Mouse (Mus musculus) intestine, postnatal 0 days (tissue): ENCODE measurements at regions not wholly inside any gene's neighbourhood (a gene's known extent, or its start where the extent isn't known, plus 50 kb on each side); places are given as distances from the start of the nearest gene placed in this dataset.

Source experiments
- ATAC-seq: fragments of 200-750 bp; cut with Nextera tagmentation; 2 replicates; pipeline ENCODE4 v1.8.0; 2017; ENCODE audit warnings: mild to moderate bottlenecking, moderate TSS enrichment, moderate library complexity
- H3K27ac ChIP-seq: fragments of 300-500 bp; sonication (generic); 2 replicates; pipeline ENCODE4 v1.5.1; 2014; ENCODE audit warnings: mild to moderate bottlenecking, low read depth, low read length, moderate library complexity
- H3K27me3 ChIP-seq: fragments of 300-500 bp; sonication (generic); replicated peaks from 2 replicates; pipeline ENCODE4 v1.6.1; 2014; ENCODE audit warnings: low read length, mixed read lengths; ENCODE audit not compliant: control insufficient read depth, insufficient read depth
- H3K36me3 ChIP-seq: fragments of 300-500 bp; sonication (generic); 2 replicates; pipeline ENCODE4 v1.6.1; 2014; ENCODE audit warnings: mild to moderate bottlenecking, moderate library complexity; ENCODE audit not compliant: control insufficient read depth, insufficient read depth
- H3K4me1 ChIP-seq: fragments of 300-500 bp; sonication (generic); replicated peaks from 2 replicates; pipeline ENCODE4 v1.6.1; 2014; ENCODE audit warnings: antibody characterized with exemption, low read length, mixed read lengths; ENCODE audit not compliant: control insufficient read depth, insufficient read depth
- H3K4me2 ChIP-seq: fragments of 300-500 bp; sonication (generic); replicated peaks from 2 replicates; pipeline ENCODE4 v1.6.1; 2014; ENCODE audit warnings: low read depth, mild to moderate bottlenecking, moderate library complexity
- H3K4me3 ChIP-seq: fragments of 300-500 bp; sonication (generic); 2 replicates; pipeline ENCODE4 v1.5.1; 2014; ENCODE audit warnings: low read depth, low read length
- H3K9ac ChIP-seq: fragments of 300-500 bp; sonication (generic); 2 replicates; pipeline ENCODE4 v1.6.1; 2014; ENCODE audit warnings: mild to moderate bottlenecking, low read depth, low read length
- H3K9me3 ChIP-seq: fragments of 300-500 bp; sonication (generic); 2 replicates; pipeline ENCODE4 v1.6.1; 2016; ENCODE audit warnings: mixed run types; ENCODE audit not compliant: control insufficient read depth
- CTCF ChIP-seq: sonication (generic); IDR thresholded peaks from 2 replicates; pipeline ENCODE4 v1.5.1; 2016; ENCODE audit warnings: low read depth, mild to moderate bottlenecking, control low read depth, antibody characterized with exemption, moderate library complexity
- WGBS: fragments of 180-500 bp; shearing (Covaris S2); extraction: QIAGEN DNeasy Blood & Tissue Kit; methylation state at CpG from one replicate; pipeline ENCODE4 v1.1.7; 2014; 5-methylcytosine and 5-hydroxymethylcytosine counted together

GRCm38 (mm10) chrX:7474831-7475230 lies 98.6 kb upstream of the Foxp3 start:
- H3K27me3 ChIP-seq = no peaks in the 10 kb centered on the region
- 71% methylated on average over 2 of the region's 2 CpGs for WGBS
- H3K9me3 ChIP-seq = no peaks in the 10 kb centered on the region
- H3K4me2 ChIP-seq = no peak overlapping the region
- H3K36me3 ChIP-seq = no peaks in the 10 kb centered on the region
- no peaks in the 10 kb centered on the region for H3K4me1 ChIP-seq
- no peak overlapping the region for H3K4me3 ChIP-seq
- ATAC-seq = no peak
- H3K9ac ChIP-seq = no peak overlapping the region
- TF ChIP-seq CTCF = no peak
- no peak overlapping the region for H3K27ac ChIP-seq

GRCm38 (mm10) chrX:7473814-7474213 lies 98.2 kb upstream of the Usp27x start:
- Histone ChIP-seq H3K27ac (no peak overlapping the region), H3K9ac (no peak overlapping the region), H3K27me3 (no peaks in the 10 kb centered on the region), H3K4me2 (no peak overlapping the region), H3K9me3 (no peaks in the 10 kb centered on the region), H3K4me3 (no peak overlapping the region), H3K36me3 (no peaks in the 10 kb centered on the region), H3K4me1 (no peaks in the 10 kb centered on the region)
- peak; percentile 73 for TF ChIP-seq CTCF
- 23% methylated on average over 2 of the region's 2 CpGs for WGBS
- no peak for ATAC-seq

GRCm38 (mm10) chrX:7469801-7470200 lies 94.2 kb upstream of the Usp27x start:
- Histone ChIP-seq H3K4me2 (no peak overlapping the region), H3K36me3 (no peaks in the 10 kb centered on the region), H3K27ac (no peak overlapping the region), H3K4me1 (no peaks in the 10 kb centered on the region), H3K4me3 (no peak overlapping the region), H3K9ac (no peak overlapping the region), H3K27me3 (no peaks in the 10 kb centered on the region), H3K9me3 (no peaks in the 10 kb centered on the region)
- no peak for ATAC-seq
- 90% methylated on average over 1 of the region's 1 CpGs for WGBS
- no peak for TF ChIP-seq CTCF

- Histone ChIP-seq H3K9ac (no peak overlapping the region), H3K9me3 (no peaks in the 10 kb centered on the region), H3K27me3 (no peaks in the 10 kb centered on the region), H3K4me2 (no peak overlapping the region), H3K4me3 (no peak overlapping the region), H3K36me3 (no peaks in the 10 kb centered on the region), H3K4me1 (no peaks in the 10 kb centered on the region), H3K27ac (no peak overlapping the region)
- ATAC-seq = no peak
- 32% methylated on average over 1 of the region's 1 CpGs for WGBS
- TF ChIP-seq CTCF = peak; percentile 30; the same call in 1 of the 2 replicates
These were observed 92.4 kb upstream of the Usp27x start for GRCm38 (mm10) chrX:7467985-7468384.

GRCm38 (mm10) chrX:7456851-7457250 lies 81.2 kb upstream of the Usp27x start:
- 68% methylated on average over 4 of the region's 4 CpGs for WGBS
- H3K4me3 ChIP-seq = no peak overlapping the region
- no peak overlapping the region for H3K4me2 ChIP-seq
- H3K9me3 ChIP-seq = no peaks in the 10 kb centered on the region
- H3K27me3 ChIP-seq = no peaks in the 10 kb centered on the region
- no peak for TF ChIP-seq CTCF
- H3K9ac ChIP-seq = no peak overlapping the region
- ATAC-seq = no peak
- H3K27ac ChIP-seq = no peak overlapping the region
- no peaks in the 10 kb centered on the region for H3K36me3 ChIP-seq
- no peaks in the 10 kb centered on the region for H3K4me1 ChIP-seq

GRCm38 (mm10) chrX:7445035-7445434 lies 69.4 kb upstream of the Usp27x start:
- Histone ChIP-seq H3K4me2 (no peak overlapping the region), H3K9me3 (no peaks in the 10 kb centered on the region), H3K4me1 (no peaks in the 10 kb centered on the region), H3K4me3 (no peak overlapping the region), H3K36me3 (no peaks in the 10 kb centered on the region), H3K27ac (no peak overlapping the region), H3K27me3 (no peaks in the 10 kb centered on the region), H3K9ac (no peak overlapping the region)
- no peak for TF ChIP-seq CTCF
- 48% methylated on average over 3 of the region's 3 CpGs for WGBS
- no peak for ATAC-seq

- H3K4me1 ChIP-seq = no peaks in the 10 kb centered on the region
- no peak overlapping the region for H3K27ac ChIP-seq
- no peak for ATAC-seq
- H3K27me3 ChIP-seq = no peaks in the 10 kb centered on the region
- no peak overlapping the region for H3K9ac ChIP-seq
- H3K9me3 ChIP-seq = no peaks in the 10 kb centered on the region
- no peak overlapping the region for H3K4me3 ChIP-seq
- no peak for TF ChIP-seq CTCF
- 44% methylated on average over 6 of the region's 6 CpGs for WGBS
- no peaks in the 10 kb centered on the region for H3K36me3 ChIP-seq
- H3K4me2 ChIP-seq = no peak overlapping the region
These were observed 69.0 kb upstream of the Usp27x start for GRCm38 (mm10) chrX:7444583-7444982.
